Mouse (Mus musculus) forebrain, embryonic 10.5 days (tissue): ENCODE results near the gene Cacna1s. TPM values are rescaled to one million over a fixed set of nuclear protein-coding genes. Genes with fewer than 3 reads are reported as not detected.

Experiments
- DNase-seq: peaks from one replicate; pipeline ENCODE4 v3.0.0-alpha.2; 2017; ENCODE audit warnings: low spot score; ENCODE audit errors: extremely low spot score
- H3K27ac ChIP-seq: fragments of 300-500 bp; sonication (generic); 2 replicates; pipeline ENCODE4 v1.5.1; 2016; ENCODE audit warnings: mild to moderate bottlenecking
- H3K27me3 ChIP-seq: fragments of 300-500 bp; sonication (generic); 2 replicates; pipeline ENCODE4 v1.6.1; 2016; ENCODE audit warnings: mild to moderate bottlenecking; ENCODE audit not compliant: poor library complexity, severe bottlenecking
- H3K36me3 ChIP-seq: fragments of 300-500 bp; sonication (generic); replicated peaks from 2 replicates; pipeline ENCODE4 v1.6.1; 2016; ENCODE audit warnings: mild to moderate bottlenecking, moderate library complexity
- H3K4me1 ChIP-seq: fragments of 300-500 bp; sonication (generic); 2 replicates; pipeline ENCODE4 v1.6.1; 2016
- H3K4me3 ChIP-seq: fragments of 300-500 bp; sonication (generic); 2 replicates; pipeline ENCODE4 v1.5.1; 2016; ENCODE audit warnings: mild to moderate bottlenecking, moderate library complexity
- H3K9me3 ChIP-seq: fragments of 300-500 bp; sonication (generic); 2 replicates; pipeline ENCODE4 v1.6.1; 2016; ENCODE audit warnings: mild to moderate bottlenecking, moderate library complexity
- WGBS: fragments of 180-500 bp; shearing (Covaris S2); methylation state at CpG from one replicate; pipeline ENCODE4 v1.1.7; 2016; 5-methylcytosine and 5-hydroxymethylcytosine counted together
- polyA plus RNA-seq: library from polyadenylated mRNA; unstranded; fragments of >200 nt; fragmentation: Nextera tagmentation; extraction: Ambion mirVana; gene quantifications from 2 replicates; pipeline ENCODE4 v1.2.1, GENCODE M21; 2016

Gene Cacna1s
- polyA plus RNA-seq, 1 experiment from 2014 or later = not detected

DNA sequence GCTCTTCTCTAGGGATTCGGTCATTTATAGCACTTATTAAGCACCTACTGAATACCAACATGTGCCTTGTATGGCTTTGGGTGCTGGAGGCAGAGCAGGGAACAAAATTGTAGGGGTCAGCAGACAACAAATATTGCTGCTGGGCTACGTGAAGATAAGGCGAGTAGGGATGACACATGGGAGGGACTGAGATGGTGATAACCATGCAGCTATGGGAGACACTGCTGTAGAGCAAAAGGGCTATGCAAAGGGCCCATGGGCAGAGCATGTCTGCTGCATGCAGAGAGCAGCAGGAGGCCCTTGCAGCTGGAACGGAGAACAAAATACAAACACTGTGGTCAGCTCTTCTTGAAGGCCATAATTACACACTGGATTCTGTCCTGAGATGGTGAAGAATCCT lies 49.5 kb downstream of the Cacna1s start:
- DNase-seq = no peak
- Histone ChIP-seq H3K4me3 (no peak overlapping the region), H3K4me1 (peaks cover 17% of the 10 kb centered on the region), H3K36me3 (no peaks in the 10 kb centered on the region), H3K9me3 (no peaks in the 10 kb centered on the region), H3K27ac (no peak overlapping the region), H3K27me3 (0 out of 2 replicates have a peak, but pooled peaks cover 3% of the 10 kb centered on the region)
- 80% methylated on average over 4 of the region's 4 CpGs for WGBS

DNA sequence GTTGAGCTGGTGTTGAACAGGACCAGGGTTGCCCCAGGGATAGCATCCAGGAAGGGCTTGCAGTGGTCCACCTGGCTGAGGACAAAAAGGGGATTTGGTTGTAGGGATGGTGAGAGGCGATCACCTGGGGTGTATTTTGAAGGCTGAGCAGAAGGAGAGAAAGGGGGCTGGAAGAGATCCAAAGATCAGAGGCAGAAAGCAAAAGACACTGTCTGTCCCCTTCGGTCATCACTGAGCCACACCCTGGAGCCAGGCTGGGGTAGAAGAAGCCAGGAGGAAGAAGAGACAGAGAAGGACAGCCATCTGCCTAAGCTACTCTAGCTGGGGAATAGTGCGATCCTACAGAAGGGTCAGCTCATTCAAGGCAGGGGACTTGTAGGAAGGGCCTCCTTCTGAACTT lies 50.0 kb downstream of the Cacna1s start:
- no peaks in the 10 kb centered on the region for H3K36me3 ChIP-seq
- H3K27ac ChIP-seq = 0 out of 2 replicates have a peak overlapping the region, but pooled peaks have one; percentile 26
- no peaks in the 10 kb centered on the region for H3K9me3 ChIP-seq
- peaks cover 17% of the 10 kb centered on the region for H3K4me1 ChIP-seq
- DNase-seq = no peak
- no peak overlapping the region for H3K4me3 ChIP-seq
- H3K27me3 ChIP-seq = 0 out of 2 replicates have a peak, but pooled peaks cover 3% of the 10 kb centered on the region
- 83% methylated on average over 3 of the region's 3 CpGs for WGBS

DNA sequence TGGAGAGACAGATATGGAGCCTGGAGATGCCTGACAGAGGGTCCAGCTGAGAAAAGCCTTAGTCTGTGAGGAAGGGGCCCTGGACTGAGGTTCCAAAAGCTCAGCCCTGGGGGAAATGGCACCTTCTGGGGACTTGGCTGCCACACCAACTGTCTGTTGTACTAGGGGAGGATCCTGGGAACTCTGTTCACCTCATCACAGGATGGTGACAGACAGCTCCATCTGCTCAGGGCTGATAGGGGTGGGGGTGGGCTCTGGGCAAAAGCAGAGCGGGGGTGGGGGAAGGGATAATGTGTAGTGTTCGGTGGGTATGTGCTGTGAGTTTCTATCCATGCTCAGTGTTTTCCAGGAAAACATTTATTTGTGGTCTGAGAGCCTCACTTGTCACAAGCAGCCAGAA lies 50.4 kb downstream of the Cacna1s start:
- no peak for DNase-seq
- no peak overlapping the region for H3K4me3 ChIP-seq
- H3K9me3 ChIP-seq = no peaks in the 10 kb centered on the region
- H3K36me3 ChIP-seq = no peaks in the 10 kb centered on the region
- 0 out of 2 replicates have a peak overlapping the region, but pooled peaks have one; percentile 26 for H3K27ac ChIP-seq
- 0 out of 2 replicates have a peak, but pooled peaks cover 3% of the 10 kb centered on the region for H3K27me3 ChIP-seq
- WGBS = 77% methylated on average over 2 of the region's 2 CpGs
- peaks cover 17% of the 10 kb centered on the region for H3K4me1 ChIP-seq

- Histone ChIP-seq H3K36me3 (no peaks in the 10 kb centered on the region), H3K4me3 (no peak overlapping the region), H3K4me1 (peaks cover 17% of the 10 kb centered on the region), H3K9me3 (no peaks in the 10 kb centered on the region), H3K27ac (no peak overlapping the region), H3K27me3 (0 out of 2 replicates have a peak, but pooled peaks cover 3% of the 10 kb centered on the region)
- 87% methylated on average over 7 of the region's 7 CpGs for WGBS
- no peak for DNase-seq
Measured at GRCm38 (mm10) chr1:136103696-136104095, 51.1 kb downstream of the Cacna1s start.

GRCm38 (mm10) chr1:136104741-136105140 lies 52.2 kb downstream of the Cacna1s start:
- H3K4me1 ChIP-seq = peaks cover 17% of the 10 kb centered on the region
- DNase-seq = no peak
- 58% methylated on average over 4 of the region's 4 CpGs for WGBS
- H3K4me3 ChIP-seq = no peak overlapping the region
- 0 out of 2 replicates have a peak, but pooled peaks cover 3% of the 10 kb centered on the region for H3K27me3 ChIP-seq
- no peak overlapping the region for H3K27ac ChIP-seq
- no peaks in the 10 kb centered on the region for H3K9me3 ChIP-seq
- no peaks in the 10 kb centered on the region for H3K36me3 ChIP-seq

GRCm38 (mm10) chr1:136109464-136109863 lies 56.9 kb downstream of the Cacna1s start:
- Histone ChIP-seq H3K27me3 (0 out of 2 replicates have a peak, but pooled peaks cover 2% of the 10 kb centered on the region), H3K4me1 (0 out of 2 replicates have a peak, but pooled peaks cover under 1% of the 10 kb centered on the region), H3K9me3 (peaks cover 5% of the 10 kb centered on the region; the same call in 1 of the 2 replicates), H3K36me3 (no peaks in the 10 kb centered on the region), H3K4me3 (no peak overlapping the region), H3K27ac (no peak overlapping the region)
- 91% methylated on average over 2 of the region's 2 CpGs for WGBS
- no peak for DNase-seq

GRCm38 (mm10) chr1:136116183-136116582 lies 63.6 kb downstream of the Cacna1s start:
- Histone ChIP-seq H3K27me3 (no peaks in the 10 kb centered on the region), H3K36me3 (no peaks in the 10 kb centered on the region), H3K9me3 (peaks cover 5% of the 10 kb centered on the region; the same call in 1 of the 2 replicates), H3K4me3 (no peak overlapping the region), H3K27ac (no peak overlapping the region), H3K4me1 (peaks cover 23% of the 10 kb centered on the region)
- peak; percentile 47 for DNase-seq
- 36% methylated on average over 3 of the region's 3 CpGs for WGBS

DNA sequence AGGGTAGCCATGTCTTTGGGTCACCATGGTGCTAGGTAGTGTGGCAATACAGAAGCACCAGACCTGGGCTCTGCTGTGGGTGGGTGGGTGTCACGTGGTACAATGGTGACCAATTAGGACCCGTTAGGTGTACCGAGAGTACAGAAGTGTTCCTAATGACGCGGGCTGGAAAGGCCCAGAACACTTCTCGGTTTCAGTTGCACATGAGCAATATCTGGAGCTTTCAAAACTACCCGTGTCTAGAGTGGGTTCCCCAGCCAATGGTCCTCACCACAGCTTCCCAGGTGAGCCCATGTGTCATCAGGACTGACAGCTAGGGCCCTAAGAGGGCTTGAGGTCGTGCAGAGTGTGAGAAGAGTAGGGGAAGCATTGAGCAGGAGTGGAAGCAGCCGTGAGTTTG lies 64.5 kb downstream of the Cacna1s start:
- DNase-seq = no peak
- H3K27me3 ChIP-seq = no peaks in the 10 kb centered on the region
- H3K9me3 ChIP-seq = peaks cover 5% of the 10 kb centered on the region; the same call in 1 of the 2 replicates
- H3K27ac ChIP-seq = no peak overlapping the region
- H3K4me3 ChIP-seq = no peak overlapping the region
- no peaks in the 10 kb centered on the region for H3K36me3 ChIP-seq
- WGBS = 88% methylated on average over 9 of the region's 9 CpGs
- H3K4me1 ChIP-seq = peaks cover 23% of the 10 kb centered on the region

DNA sequence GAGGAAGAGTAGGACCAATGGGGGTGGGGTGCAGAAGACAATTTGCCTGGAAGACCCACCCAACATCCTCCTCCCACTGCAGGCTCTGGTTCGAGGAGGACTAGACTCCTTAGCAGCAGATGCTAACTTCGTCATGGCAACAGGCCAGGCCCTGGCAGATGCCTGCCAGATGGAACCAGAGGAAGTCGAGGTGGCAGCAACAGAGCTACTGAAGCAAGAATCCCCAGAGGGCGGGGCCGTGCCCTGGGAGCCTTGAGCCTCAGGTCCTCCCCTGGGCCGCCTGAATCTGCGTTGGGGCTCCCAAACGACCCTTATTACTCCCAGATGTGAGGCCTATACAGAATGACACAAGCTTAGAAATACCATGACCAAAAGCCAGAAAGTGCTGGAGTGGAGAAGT lies 66.3 kb downstream of the Cacna1s start:
- no peaks in the 10 kb centered on the region for H3K36me3 ChIP-seq
- 49% methylated on average over 8 of the region's 8 CpGs for WGBS
- H3K9me3 ChIP-seq = 0 out of 2 replicates have a peak, but pooled peaks cover 3% of the 10 kb centered on the region
- no peaks in the 10 kb centered on the region for H3K27me3 ChIP-seq
- H3K27ac ChIP-seq = peak overlapping the region; percentile 56; the same call in 1 of the 2 replicates
- DNase-seq = no peak
- H3K4me1 ChIP-seq = peaks cover 23% of the 10 kb centered on the region
- H3K4me3 ChIP-seq = no peak overlapping the region

DNA sequence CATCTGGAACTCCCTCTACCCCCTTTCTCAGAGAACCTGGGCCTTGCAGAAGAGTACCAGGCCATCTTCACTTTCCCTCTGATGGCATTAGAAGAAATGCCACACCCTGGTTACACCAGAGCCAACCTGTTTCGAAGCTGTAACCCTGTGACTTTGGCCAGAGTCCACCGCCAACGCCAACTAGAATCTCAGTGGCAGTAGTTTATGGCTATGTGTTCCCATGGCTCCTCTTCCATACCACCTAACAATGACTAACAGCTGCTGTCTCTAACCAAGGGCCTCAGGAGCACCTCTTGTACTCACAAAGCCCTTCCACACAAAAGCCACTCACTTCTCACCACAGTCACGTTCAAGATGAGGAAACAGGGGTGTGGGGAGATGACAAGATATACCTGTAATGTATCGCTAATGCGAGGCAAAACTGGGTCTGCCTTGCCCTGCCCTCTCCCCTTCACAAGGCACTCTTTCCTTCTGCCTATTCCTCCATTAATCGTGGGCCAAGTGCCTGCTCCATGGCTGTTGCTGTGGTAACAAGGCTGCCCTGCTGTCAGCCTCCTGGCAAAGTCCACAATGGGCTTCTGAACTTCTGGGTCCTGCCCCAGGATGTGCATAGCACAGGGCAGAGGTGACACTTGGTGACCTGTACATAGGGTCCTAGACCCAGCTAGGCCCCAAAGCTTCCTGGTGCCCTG lies 67.2 kb downstream of the Cacna1s start:
- H3K27me3 ChIP-seq = no peaks in the 10 kb centered on the region
- WGBS = 80% methylated on average over 7 of the region's 7 CpGs
- peaks cover 23% of the 10 kb centered on the region for H3K4me1 ChIP-seq
- no peaks in the 10 kb centered on the region for H3K9me3 ChIP-seq
- DNase-seq = no peak
- 0 out of 2 replicates have a peak overlapping the region, but pooled peaks have one; percentile 0 for H3K27ac ChIP-seq
- H3K36me3 ChIP-seq = no peaks in the 10 kb centered on the region
- H3K4me3 ChIP-seq = no peak overlapping the region

DNA sequence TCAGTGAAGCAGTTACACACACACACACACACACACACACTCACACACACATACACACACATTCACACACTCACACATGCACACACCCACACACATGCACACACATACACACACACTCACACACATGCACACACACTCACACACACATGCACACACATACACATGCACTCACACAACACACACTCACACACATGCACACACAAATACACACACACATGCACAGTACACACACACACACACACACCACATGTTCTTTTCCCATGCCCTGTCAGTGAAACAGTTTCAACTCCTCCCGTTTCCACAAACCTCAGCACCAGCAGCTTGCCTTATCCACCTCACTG lies 67.7 kb downstream of the Cacna1s start:
- no peak overlapping the region for H3K27ac ChIP-seq
- no peaks in the 10 kb centered on the region for H3K9me3 ChIP-seq
- no peaks in the 10 kb centered on the region for H3K27me3 ChIP-seq
- no peak overlapping the region for H3K4me3 ChIP-seq
- no peak for DNase-seq
- no peaks in the 10 kb centered on the region for H3K36me3 ChIP-seq
- 82% methylated on average over 1 of the region's 1 CpGs for WGBS
- peaks cover 23% of the 10 kb centered on the region for H3K4me1 ChIP-seq

GRCm38 (mm10) chr1:136120785-136121184 lies 68.2 kb downstream of the Cacna1s start:
- H3K4me3 ChIP-seq = no peak overlapping the region
- no peaks in the 10 kb centered on the region for H3K27me3 ChIP-seq
- H3K4me1 ChIP-seq = peaks cover 23% of the 10 kb centered on the region
- DNase-seq = no peak
- H3K9me3 ChIP-seq = no peaks in the 10 kb centered on the region
- H3K27ac ChIP-seq = no peak overlapping the region
- no peaks in the 10 kb centered on the region for H3K36me3 ChIP-seq
- WGBS = 47% methylated on average over 6 of the region's 6 CpGs

GRCm38 (mm10) chr1:136122030-136122429 lies 69.5 kb downstream of the Cacna1s start:
- no peak overlapping the region for H3K27ac ChIP-seq

More at GRCm38 (mm10) chr1:136122030-136122429, 69.5 kb downstream of the Cacna1s start:
- 87% methylated on average over 8 of the region's 8 CpGs for WGBS
- Histone ChIP-seq H3K4me1 (peaks cover 23% of the 10 kb centered on the region), H3K27me3 (no peaks in the 10 kb centered on the region), H3K36me3 (no peaks in the 10 kb centered on the region), H3K4me3 (no peak overlapping the region), H3K9me3 (no peaks in the 10 kb centered on the region)
- no peak for DNase-seq
